Mouse (Mus musculus) CD4-positive naive resting alpha-beta T cell, adult 57 days (primary cell): ENCODE data around the gene Gm32742. TPM values are rescaled to one million over a fixed set of nuclear protein-coding genes. Genes with fewer than 3 reads are reported as not detected.

Experiments used
- total RNA-seq: library from RNA; stranded (reverse); gene quantifications from one replicate; pipeline ENCODE4 v1.2.4, GENCODE M21; 2023

Gm32742 gene
- not detected for total RNA-seq

DNA sequence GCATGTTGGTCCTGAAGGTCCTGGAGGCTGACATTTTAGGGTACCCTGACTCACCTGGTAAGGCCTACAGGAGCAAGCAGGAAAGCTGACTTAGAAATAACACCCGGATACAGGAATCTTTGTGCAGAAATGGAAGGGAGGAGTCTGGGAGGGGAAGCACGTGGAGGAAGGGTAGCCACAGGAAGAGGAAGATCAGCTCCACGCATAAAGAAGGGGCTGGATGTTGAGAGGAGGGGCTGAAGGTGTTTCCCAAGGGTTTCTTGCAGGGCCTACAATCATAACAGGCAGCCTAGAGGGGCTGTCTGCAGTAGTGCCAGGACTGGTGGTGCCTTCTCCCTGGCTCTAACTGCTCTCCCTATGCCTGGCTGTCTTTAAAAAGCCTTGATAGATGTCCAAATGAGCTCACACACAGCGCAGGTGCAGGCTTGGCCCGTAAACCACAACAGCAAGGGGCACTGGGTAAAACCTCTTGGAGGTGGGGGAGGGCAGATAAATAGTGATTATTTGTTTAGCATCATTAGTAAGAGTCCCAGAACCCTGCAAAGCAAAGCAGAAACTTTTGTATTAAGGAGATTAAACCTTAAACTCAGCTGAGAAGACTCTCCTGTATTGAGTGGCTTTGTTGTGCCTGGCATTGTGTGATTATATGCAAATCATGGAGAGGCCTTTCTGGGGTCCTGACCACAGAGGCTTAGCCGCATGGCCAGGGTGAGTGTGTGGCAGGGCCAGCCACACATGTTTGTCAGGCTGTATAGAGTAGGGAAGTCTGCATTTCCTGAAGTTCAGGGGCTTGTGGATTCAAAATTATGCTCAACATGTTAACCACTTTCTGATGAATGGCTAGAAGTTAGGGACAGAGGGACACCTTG, at the start of gene Gm32742:
Gm32742 (minus strand) TSS at position 206 of the 869 bp plus-strand sequence.

DNA sequence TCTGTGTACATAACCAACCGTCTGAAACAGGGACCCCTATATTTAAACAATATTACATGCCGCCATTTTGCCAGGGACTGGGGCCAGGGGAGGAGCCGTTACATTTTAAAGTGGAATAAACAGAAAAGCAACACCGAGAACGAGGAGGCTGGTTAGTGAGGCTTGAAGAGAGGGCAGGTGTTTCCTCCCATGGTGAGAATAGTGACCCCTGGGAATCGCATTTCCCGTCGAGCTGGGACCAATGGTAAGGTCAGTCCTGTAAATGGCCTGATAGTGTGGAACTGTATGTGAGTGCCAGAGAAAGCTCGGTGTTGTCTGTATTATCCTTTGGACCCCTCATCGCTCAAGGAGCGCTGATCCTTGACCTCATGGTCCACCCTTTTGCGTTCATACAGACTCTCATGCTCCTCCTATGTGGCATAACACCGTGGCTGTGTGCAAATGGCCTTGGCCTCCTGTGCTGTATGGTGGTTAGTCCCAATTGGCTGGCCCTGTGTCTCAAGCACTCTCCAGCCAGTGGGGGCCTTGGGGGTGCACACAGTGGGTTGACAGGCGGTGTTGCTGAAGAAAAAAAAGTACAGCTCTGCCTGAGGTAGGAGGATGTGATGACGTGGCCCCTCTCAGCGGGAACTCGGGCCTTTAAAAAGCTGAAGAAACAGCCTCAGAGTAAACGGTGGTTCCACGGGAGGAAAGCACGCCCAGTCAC, 47.9 kb upstream of the Gm32742 start, which contains the start of gene Pou2af1:
Pou2af1 (plus strand) TSS at position 686 of the 706 bp plus-strand sequence.

DNA sequence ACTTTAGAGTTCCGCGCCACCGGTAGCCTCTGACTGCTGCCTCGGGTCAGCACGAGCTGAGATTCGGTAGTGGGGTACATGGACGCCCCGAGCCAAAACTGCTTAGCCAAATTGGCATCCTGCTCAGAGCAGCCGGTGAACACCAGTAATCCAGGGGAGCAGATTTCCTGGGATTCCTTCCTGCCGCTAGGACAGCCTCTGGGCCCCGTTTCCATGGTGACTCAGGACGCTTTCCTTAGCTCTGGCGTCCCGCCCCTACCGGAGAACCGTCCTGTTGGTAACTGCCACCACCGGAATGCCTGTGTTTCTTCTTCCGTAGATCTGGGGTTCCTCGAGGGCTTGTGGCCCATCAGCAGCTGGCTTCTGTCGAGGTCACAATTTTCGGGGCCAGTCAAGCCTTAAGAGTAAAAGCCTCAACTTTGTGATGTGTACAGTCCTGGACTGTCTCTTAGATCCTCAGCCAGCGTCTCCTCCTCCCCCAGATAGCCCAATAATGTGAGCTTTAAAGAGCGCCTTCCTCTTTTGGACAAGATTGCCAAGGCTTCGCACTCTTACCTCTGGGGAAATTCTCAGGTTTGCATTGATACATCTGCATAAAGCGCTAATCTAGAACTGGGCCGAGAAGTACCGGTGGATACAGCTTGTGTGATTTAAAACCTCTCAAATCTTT, 63.4 kb downstream of the Gm32742 start, which contains the start of gene 4833427G06Rik:
4833427G06Rik (minus strand) TSS at position 323 of the 670 bp plus-strand sequence.

Other genes starting within 250 kb of the Gm32742 start
- 39.1 TPM for gene Sik2, start 156.4 kb downstream of the Gm32742 start, total RNA-seq
- not detected for gene Btg4, start 104.6 kb downstream of the Gm32742 start, total RNA-seq
- gene Layn, start 88.4 kb downstream of the Gm32742 start, total RNA-seq: not detected
- not detected for gene 4833427G06Rik, start 63.4 kb downstream of the Gm32742 start, total RNA-seq
- 19.6 TPM for gene Pou2af1, start 48.2 kb upstream of the Gm32742 start, total RNA-seq
- not detected for gene Colca2, start 113.1 kb upstream of the Gm32742 start, total RNA-seq
- gene 1810046K07Rik, start 163.4 kb upstream of the Gm32742 start, total RNA-seq: not detected